Mouse (Mus musculus) hindbrain, embryonic 14.5 days (tissue): ENCODE data around the gene Gm37240. TPM values are rescaled to one million over a fixed set of nuclear protein-coding genes. Genes with fewer than 3 reads are reported as not detected.

ENCODE experiments used
- ATAC-seq: fragments of 200-750 bp; cut with Nextera tagmentation; 2 replicates; pipeline ENCODE4 v1.8.0; 2017; ENCODE audit warnings: moderate number of reproducible peaks, mild to moderate bottlenecking, moderate TSS enrichment, moderate library complexity; ENCODE audit not compliant: low FRiP score
- DNase-seq: peaks from one replicate; pipeline ENCODE4 v3.0.0-alpha.2; 2015; ENCODE audit warnings: low spot score
- H3K27ac ChIP-seq: fragments of 300-500 bp; sonication (generic); 2 replicates; pipeline ENCODE4 v1.5.1; 2014; ENCODE audit warnings: mild to moderate bottlenecking, moderate library complexity
- H3K27me3 ChIP-seq: fragments of 300-500 bp; sonication (generic); 2 replicates; pipeline ENCODE4 v1.6.1; 2014; ENCODE audit warnings: mild to moderate bottlenecking, low read length, mixed read lengths; ENCODE audit not compliant: control insufficient read depth, insufficient read depth
- H3K36me3 ChIP-seq: fragments of 300-500 bp; sonication (generic); replicated peaks from 2 replicates; pipeline ENCODE4 v1.6.1; 2014; ENCODE audit not compliant: control insufficient read depth, insufficient read depth
- H3K4me1 ChIP-seq: fragments of 300-500 bp; sonication (generic); replicated peaks from 2 replicates; pipeline ENCODE4 v1.6.1; 2014; ENCODE audit warnings: antibody characterized with exemption, low read length, mixed read lengths; ENCODE audit not compliant: control insufficient read depth, insufficient read depth
- H3K4me2 ChIP-seq: fragments of 300-500 bp; sonication (generic); replicated peaks from 2 replicates; pipeline ENCODE4 v1.6.1; 2014; ENCODE audit warnings: mild to moderate bottlenecking, moderate library complexity
- H3K4me3 ChIP-seq: fragments of 300-500 bp; sonication (generic); replicated peaks from 2 replicates; pipeline ENCODE4 v1.5.1; 2014; ENCODE audit warnings: mild to moderate bottlenecking, low read length
- H3K9ac ChIP-seq: fragments of 300-500 bp; sonication (generic); 2 replicates; pipeline ENCODE4 v1.6.1; 2014
- H3K9me3 ChIP-seq: fragments of 300-500 bp; sonication (generic); 2 replicates; pipeline ENCODE4 v1.6.1; 2016; ENCODE audit warnings: low read length; ENCODE audit not compliant: control insufficient read depth
- WGBS: fragments of 180-500 bp; shearing (Covaris S2); extraction: QIAGEN DNeasy Blood & Tissue Kit; methylation state at CpG from one replicate; pipeline ENCODE4 v1.1.7; 2014; 5-methylcytosine and 5-hydroxymethylcytosine counted together
- polyA plus RNA-seq: library from polyadenylated mRNA; unstranded; fragments of >200 nt; fragmentation: Nextera tagmentation; extraction: Ambion mirVana; gene quantifications from 2 replicates; pipeline ENCODE4 v1.2.1, GENCODE M21; 2014

Gene Gm37240
- polyA plus RNA-seq, 1 experiment from 2014 or later = 0.94 TPM

DNA sequence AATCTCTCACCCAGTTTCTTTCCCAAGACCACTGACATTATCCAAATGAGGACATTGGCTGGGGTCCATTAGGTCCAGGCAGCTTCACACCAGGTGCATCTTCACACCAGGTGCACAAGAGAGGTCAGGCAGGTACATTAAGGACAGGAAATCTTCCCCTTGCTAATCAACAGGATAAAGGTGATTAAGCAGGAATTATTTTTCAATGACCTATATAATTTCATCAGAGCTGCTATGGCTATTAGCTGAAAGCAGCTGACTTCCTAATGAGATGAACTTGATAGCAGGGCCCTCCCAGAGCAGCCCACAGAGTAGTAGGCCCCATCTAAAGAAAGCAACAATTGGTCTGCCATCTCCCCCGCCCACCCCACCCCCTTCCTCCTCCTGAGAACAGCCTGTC is 1.4 kb downstream of the Gm37240 start:
- H3K4me3 ChIP-seq = no peak overlapping the region
- DNase-seq (no peak), ATAC-seq (no peak)
- peaks cover 33% of the 10 kb centered on the region for H3K27me3 ChIP-seq
- H3K36me3 ChIP-seq = no peaks in the 10 kb centered on the region
- 47% methylated on average over 1 of the region's 1 CpGs for WGBS
- peaks cover 7% of the 10 kb centered on the region; the same call in 1 of the 2 replicates for H3K4me1 ChIP-seq
- H3K27ac ChIP-seq = no peak overlapping the region
- no peak overlapping the region for H3K4me2 ChIP-seq
- H3K9ac ChIP-seq = no peak overlapping the region
- H3K9me3 ChIP-seq = no peaks in the 10 kb centered on the region

DNA sequence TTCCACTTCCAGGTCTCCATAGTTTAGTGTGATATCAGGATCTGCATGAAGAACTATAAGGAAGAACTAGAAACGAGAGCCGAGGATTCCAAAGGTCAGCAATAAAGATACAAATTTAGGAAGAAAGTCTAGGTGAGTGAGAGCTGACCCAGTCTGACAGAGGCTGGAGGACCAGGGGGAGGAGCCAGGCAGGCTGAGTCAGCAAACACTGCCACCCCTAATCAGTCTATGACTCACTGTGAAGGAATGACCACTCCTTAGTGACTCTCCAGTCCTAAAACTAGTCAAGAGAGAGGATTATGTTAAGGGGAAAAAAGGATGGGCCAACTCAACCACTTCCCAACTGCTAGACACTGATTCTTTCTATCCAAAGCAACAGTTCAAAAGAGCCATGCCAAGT is 6.6 kb downstream of the Gm37240 start:
- DNase-seq = no peak
- H3K27ac ChIP-seq = no peak overlapping the region
- no peaks in the 10 kb centered on the region for H3K9me3 ChIP-seq
- no peaks in the 10 kb centered on the region for H3K4me1 ChIP-seq
- no peak for ATAC-seq
- no peaks in the 10 kb centered on the region for H3K36me3 ChIP-seq
- no peak overlapping the region for H3K4me2 ChIP-seq
- WGBS = 98% methylated on average over 2 of the region's 2 CpGs
- no peak overlapping the region for H3K9ac ChIP-seq
- H3K27me3 ChIP-seq = no peaks in the 10 kb centered on the region
- H3K4me3 ChIP-seq = no peak overlapping the region

DNA sequence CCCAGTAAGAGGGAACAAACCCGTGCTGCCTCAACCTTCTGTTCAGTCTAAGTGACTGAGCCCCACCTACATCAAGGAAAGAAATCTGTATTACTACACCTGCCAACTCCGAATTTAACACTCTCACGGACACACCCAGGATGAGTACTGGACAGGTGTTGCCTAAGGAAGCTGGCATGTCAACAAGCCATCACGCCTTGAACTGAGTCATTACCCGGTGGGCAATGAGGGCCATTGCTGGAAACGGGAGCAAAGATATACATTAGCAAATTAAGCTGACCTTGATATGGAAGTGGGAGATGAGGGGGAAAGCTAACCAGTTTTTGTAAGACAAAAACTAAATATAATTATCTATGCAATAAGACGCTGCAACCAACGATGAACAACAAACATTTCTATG is 7.2 kb downstream of the Gm37240 start:
- Histone ChIP-seq H3K9ac (no peak overlapping the region), H3K4me1 (no peaks in the 10 kb centered on the region), H3K9me3 (no peaks in the 10 kb centered on the region), H3K27me3 (no peaks in the 10 kb centered on the region), H3K27ac (no peak overlapping the region), H3K4me2 (no peak overlapping the region), H3K36me3 (no peaks in the 10 kb centered on the region), H3K4me3 (no peak overlapping the region)
- WGBS = 92% methylated on average over 8 of the region's 8 CpGs
- no peak for ATAC-seq
- DNase-seq = no peak

DNA sequence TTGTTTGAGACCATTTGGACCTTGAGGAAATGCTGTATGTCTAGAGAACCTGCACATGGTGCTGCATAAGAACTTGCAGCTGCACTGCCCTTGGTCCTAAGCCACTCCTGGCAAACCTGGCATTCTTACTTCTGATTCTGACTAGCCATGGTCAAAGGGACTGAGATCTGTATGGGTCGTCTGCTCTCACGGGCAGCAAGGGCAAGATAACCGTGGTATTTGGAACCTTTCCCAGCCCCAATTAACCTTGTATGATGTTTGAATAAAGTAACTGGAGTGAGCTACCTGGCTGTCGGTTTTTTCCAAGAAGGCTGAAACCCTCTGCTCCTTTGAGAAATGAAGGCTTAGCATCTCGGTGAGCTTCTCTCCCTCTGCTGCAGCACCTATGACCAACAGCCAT is 8.4 kb downstream of the Gm37240 start:
- H3K9ac ChIP-seq = no peak overlapping the region
- 85% methylated on average over 5 of the region's 5 CpGs for WGBS
- no peak overlapping the region for H3K4me3 ChIP-seq
- no peaks in the 10 kb centered on the region for H3K9me3 ChIP-seq
- no peaks in the 10 kb centered on the region for H3K27me3 ChIP-seq
- H3K36me3 ChIP-seq = no peaks in the 10 kb centered on the region
- no peak overlapping the region for H3K27ac ChIP-seq
- DNase-seq (no peak), ATAC-seq (no peak)
- H3K4me2 ChIP-seq = no peak overlapping the region
- H3K4me1 ChIP-seq = no peaks in the 10 kb centered on the region

DNA sequence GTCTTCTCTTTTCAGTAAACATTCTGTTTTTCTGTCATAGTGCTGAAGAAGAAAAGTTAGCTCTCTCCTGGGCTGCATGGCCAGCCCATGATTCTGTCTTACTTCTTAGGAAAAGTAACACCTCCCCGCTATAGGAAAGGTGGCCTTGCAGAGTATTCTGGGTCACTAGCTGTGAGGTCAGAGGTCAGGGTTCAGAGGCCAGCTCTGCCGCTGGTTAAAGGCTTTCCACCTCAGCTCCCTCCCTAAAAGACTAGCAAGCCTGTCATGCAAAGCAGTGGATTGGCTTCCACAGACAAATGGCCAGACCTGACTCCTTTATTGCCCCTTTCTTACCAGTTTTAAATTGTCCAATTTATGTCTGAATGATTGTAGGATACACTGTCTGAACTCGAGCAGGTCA is 23.3 kb downstream of the Gm37240 start:
- Histone ChIP-seq H3K9me3 (0 out of 2 replicates have a peak, but pooled peaks cover under 1% of the 10 kb centered on the region), H3K27ac (no peak overlapping the region), H3K4me1 (no peaks in the 10 kb centered on the region), H3K27me3 (no peaks in the 10 kb centered on the region), H3K36me3 (no peaks in the 10 kb centered on the region), H3K4me3 (no peak overlapping the region), H3K9ac (no peak overlapping the region), H3K4me2 (no peak overlapping the region)
- WGBS = 17% methylated on average over 3 of the region's 3 CpGs
- no peak for DNase-seq
- ATAC-seq = no peak

DNA sequence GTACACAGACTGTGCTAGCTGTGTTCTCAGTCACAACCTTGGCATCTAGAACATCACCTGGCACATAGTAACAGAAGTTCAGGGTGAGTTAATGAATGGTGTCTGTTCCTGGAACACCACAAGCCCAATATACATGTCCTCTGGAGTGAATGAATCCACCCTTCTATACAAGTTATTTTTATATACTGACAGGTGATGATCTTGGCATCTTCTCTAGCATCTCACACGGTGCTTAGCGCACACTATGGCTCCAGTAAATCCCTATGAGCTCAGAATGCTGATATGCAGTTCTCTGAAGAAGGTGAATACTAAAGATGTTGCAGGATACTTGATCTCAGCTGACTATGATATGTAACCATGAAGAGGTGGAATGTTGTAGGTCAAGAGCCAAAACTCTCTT is 24.4 kb downstream of the Gm37240 start:
- 94% methylated on average over 2 of the region's 2 CpGs for WGBS

DNA sequence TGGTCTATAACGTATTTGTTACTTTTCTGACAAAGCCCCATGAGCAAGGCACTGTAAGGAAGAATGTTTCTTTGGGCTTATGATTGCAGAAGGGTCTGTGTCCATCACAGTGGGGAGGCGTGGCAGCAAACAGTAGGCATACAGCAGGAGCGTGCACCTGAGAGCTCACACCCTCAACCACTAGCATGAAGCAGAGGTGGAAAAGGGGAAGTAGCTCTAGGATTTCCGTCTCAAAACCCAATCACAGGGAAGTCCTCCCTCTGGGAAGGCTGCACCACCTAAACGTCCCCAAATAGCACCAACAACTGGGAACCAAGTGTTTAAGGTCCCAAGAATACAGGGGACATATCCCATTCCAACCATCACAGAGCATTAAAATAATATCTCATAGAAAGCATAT is 26.3 kb downstream of the Gm37240 start:
- no peaks in the 10 kb centered on the region for H3K4me1 ChIP-seq
- H3K36me3 ChIP-seq = no peaks in the 10 kb centered on the region
- H3K4me3 ChIP-seq = no peak overlapping the region
- H3K27me3 ChIP-seq = no peaks in the 10 kb centered on the region
- 92% methylated on average over 5 of the region's 5 CpGs for WGBS
- ATAC-seq (no peak), DNase-seq (no peak)
- H3K4me2 ChIP-seq = no peak overlapping the region
- no peaks in the 10 kb centered on the region for H3K9me3 ChIP-seq
- no peak overlapping the region for H3K9ac ChIP-seq
- H3K27ac ChIP-seq = no peak overlapping the region

More for the DNA sequence above, 24.4 kb downstream of the Gm37240 start:
- Histone ChIP-seq H3K27me3 (no peaks in the 10 kb centered on the region), H3K9me3 (no peaks in the 10 kb centered on the region), H3K27ac (no peak overlapping the region), H3K4me1 (no peaks in the 10 kb centered on the region), H3K9ac (no peak overlapping the region), H3K4me2 (no peak overlapping the region), H3K4me3 (no peak overlapping the region), H3K36me3 (no peaks in the 10 kb centered on the region)
- ATAC-seq = no peak
- no peak for DNase-seq

DNA sequence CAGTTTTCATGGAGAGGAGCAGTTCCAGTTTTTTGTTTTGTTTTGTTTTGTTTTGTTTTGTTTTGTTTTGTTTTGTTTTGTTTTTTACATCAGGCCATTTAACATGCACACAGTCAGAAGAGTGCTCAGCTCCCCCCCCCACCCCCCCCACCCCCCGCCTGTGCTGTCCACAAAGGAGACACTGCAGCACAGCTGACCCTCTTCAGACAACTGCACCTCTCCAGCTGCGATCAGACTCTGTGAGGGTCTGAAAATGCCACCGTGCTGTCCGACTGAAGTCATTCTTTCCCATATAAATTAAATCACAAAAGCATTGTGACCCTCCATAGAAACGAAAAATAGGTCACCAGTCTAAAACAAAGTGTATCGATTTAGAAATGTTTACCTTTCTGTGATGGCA is 28.0 kb downstream of the Gm37240 start:
- no peak overlapping the region for H3K27ac ChIP-seq
- H3K9ac ChIP-seq = no peak overlapping the region
- no peaks in the 10 kb centered on the region for H3K9me3 ChIP-seq
- H3K27me3 ChIP-seq = no peaks in the 10 kb centered on the region
- DNase-seq = no peak
- ATAC-seq = no peak
- H3K4me1 ChIP-seq = no peaks in the 10 kb centered on the region
- H3K4me2 ChIP-seq = no peak overlapping the region
- no peaks in the 10 kb centered on the region for H3K36me3 ChIP-seq
- H3K4me3 ChIP-seq = no peak overlapping the region
- 50% methylated on average over 6 of the region's 6 CpGs for WGBS

DNA sequence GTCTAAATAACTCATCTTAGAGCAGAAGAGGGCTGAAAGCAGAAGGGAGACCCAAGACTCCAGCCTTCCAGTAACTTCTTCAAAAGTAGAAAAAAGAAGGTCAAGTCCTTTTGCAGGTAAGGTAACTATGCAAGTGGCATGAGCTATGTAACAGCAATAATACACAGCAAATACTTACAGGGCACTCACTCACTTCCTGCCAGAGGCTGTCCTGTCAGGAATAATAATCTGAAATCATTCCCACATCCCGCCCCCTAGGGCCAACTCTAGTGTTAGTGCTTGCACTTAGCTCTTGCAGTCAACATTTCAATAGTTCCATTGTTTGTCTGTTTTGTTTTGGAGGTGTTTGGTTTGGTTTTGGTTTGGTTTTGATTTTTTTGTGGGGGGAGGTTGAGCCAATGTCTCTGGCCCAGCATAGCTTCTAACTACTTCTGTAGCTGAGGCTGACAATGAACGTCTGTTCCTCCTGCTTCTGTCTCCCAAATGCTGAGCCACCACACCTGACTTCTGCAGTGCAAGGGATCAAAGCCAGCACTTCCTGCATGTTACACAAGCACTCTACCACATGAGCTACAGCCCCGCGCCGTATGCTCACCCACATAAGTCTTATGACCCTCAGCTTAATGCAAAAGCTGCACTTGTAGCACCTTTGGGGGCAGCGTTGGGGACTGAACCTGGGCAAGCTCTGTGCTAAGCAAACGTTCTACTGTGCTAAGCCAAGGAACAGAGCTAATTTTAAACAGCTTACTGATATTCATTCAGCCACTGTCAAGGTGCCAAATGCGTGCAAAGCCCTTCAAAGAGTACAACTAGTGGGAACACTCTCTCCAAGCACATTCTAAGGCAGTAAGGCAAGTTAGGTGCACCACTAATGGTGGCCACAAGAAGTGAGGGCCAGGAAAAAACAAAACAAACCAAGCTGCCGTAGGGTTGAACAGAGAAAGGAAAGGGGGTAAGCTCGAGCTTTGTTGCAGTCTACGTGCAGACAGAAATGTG is 28.9 kb downstream of the Gm37240 start:
- no peak overlapping the region for H3K9ac ChIP-seq
- DNase-seq = no peak
- H3K4me3 ChIP-seq = no peak overlapping the region
- WGBS = 78% methylated on average over 11 of the region's 11 CpGs
- no peak overlapping the region for H3K4me2 ChIP-seq
- H3K27me3 ChIP-seq = no peaks in the 10 kb centered on the region
- H3K4me1 ChIP-seq = no peaks in the 10 kb centered on the region
- no peaks in the 10 kb centered on the region for H3K36me3 ChIP-seq
- ATAC-seq = no peak
- no peaks in the 10 kb centered on the region for H3K9me3 ChIP-seq
- H3K27ac ChIP-seq = no peak overlapping the region
